Mouse (Mus musculus) stomach, postnatal 0 days (tissue): ENCODE results near the gene Midn. TPM values are rescaled to one million over a fixed set of nuclear protein-coding genes. Genes with fewer than 3 reads are reported as not detected.

Experiments used
- ATAC-seq: fragments of 200-750 bp; cut with Nextera tagmentation; 2 replicates; pipeline ENCODE4 v1.8.0; 2017; ENCODE audit not compliant: low FRiP score, low TSS enrichment
- DNase-seq: peaks from one replicate; pipeline ENCODE4 v3.0.0-alpha.2; 2016; ENCODE audit warnings: low spot score
- H3K27ac ChIP-seq: fragments of 300-500 bp; sonication (generic); replicated peaks from 2 replicates; pipeline ENCODE4 v1.5.1; 2014; ENCODE audit warnings: mild to moderate bottlenecking, control low read depth
- H3K27me3 ChIP-seq: fragments of 300-500 bp; sonication (generic); 2 replicates; pipeline ENCODE4 v1.6.1; 2014; ENCODE audit warnings: low read length; ENCODE audit not compliant: control insufficient read depth, insufficient read depth
- H3K36me3 ChIP-seq: fragments of 300-500 bp; sonication (generic); 2 replicates; pipeline ENCODE4 v1.6.1; 2014; ENCODE audit warnings: low read length, mixed read lengths; ENCODE audit not compliant: control insufficient read depth, insufficient read depth
- H3K4me1 ChIP-seq: fragments of 300-500 bp; sonication (generic); replicated peaks from 2 replicates; pipeline ENCODE4 v1.6.1; 2014; ENCODE audit warnings: antibody characterized with exemption; ENCODE audit not compliant: control insufficient read depth, insufficient read depth
- H3K4me2 ChIP-seq: fragments of 300-500 bp; sonication (generic); replicated peaks from 2 replicates; pipeline ENCODE4 v1.6.1; 2014; ENCODE audit warnings: low read depth, mild to moderate bottlenecking, control low read depth, moderate library complexity
- H3K4me3 ChIP-seq: fragments of 300-500 bp; sonication (generic); 2 replicates; pipeline ENCODE4 v1.5.1; 2014; ENCODE audit warnings: low read depth, low read length, control low read depth
- H3K9ac ChIP-seq: fragments of 300-500 bp; sonication (generic); 2 replicates; pipeline ENCODE4 v1.6.1; 2014; ENCODE audit warnings: mild to moderate bottlenecking, low read length, control low read depth, mixed read lengths
- H3K9me3 ChIP-seq: fragments of 300-500 bp; sonication (generic); 2 replicates; pipeline ENCODE4 v1.6.1; 2016; ENCODE audit warnings: low read length; ENCODE audit not compliant: control insufficient read depth
- CTCF ChIP-seq: IDR thresholded peaks from 2 replicates; pipeline ENCODE4 v1.5.1; 2016; ENCODE audit warnings: antibody characterized with exemption, low read depth, mild to moderate bottlenecking, moderate library complexity
- EP300 ChIP-seq: optimal IDR thresholded peaks from 2 replicates; pipeline ENCODE3; 2016; ENCODE audit warnings: antibody characterized with exemption
- WGBS: fragments of 180-500 bp; shearing (Covaris S2); extraction: QIAGEN DNeasy Blood & Tissue Kit; methylation state at CpG from one replicate; pipeline ENCODE4 v1.1.7; 2014; 5-methylcytosine and 5-hydroxymethylcytosine counted together
- polyA plus RNA-seq: library from polyadenylated mRNA; unstranded; fragments of >200 nt; fragmentation: Nextera tagmentation; extraction: Ambion mirVana; gene quantifications from 2 replicates; pipeline ENCODE4 v1.2.1, GENCODE M21; 2015

Gene Midn
- polyA plus RNA-seq, 1 experiment from 2014 or later = 9.6 TPM

- Histone ChIP-seq H3K4me3 (peak overlapping the region; percentile 89), H3K9ac (peak overlapping the region; percentile 100), H3K4me1 (peaks cover 15% of the 10 kb centered on the region), H3K4me2 (peak overlapping the region; percentile 62), H3K27ac (peak overlapping the region; percentile 100), H3K27me3 (no peaks in the 10 kb centered on the region), H3K9me3 (no peaks in the 10 kb centered on the region), H3K36me3 (peaks cover 24% of the 10 kb centered on the region)
- TF ChIP-seq CTCF = no peak
- TF ChIP-seq EP300 = peak; percentile 75
- under 1% methylated on average over 45 of the region's 55 CpGs for WGBS
- DNase-seq = peak; percentile 99
- peak; percentile 88 for ATAC-seq
Observed at GRCm38 (mm10) chr10:80167460-80168037, 19.5 kb downstream of the Midn start.

GRCm38 (mm10) chr10:80168038-80168661 lies 20.1 kb downstream of the Midn start:
- no peak for TF ChIP-seq CTCF
- peaks cover 24% of the 10 kb centered on the region for H3K36me3 ChIP-seq
- H3K4me1 ChIP-seq = peaks cover 13% of the 10 kb centered on the region
- ATAC-seq (peak; percentile 35; the same call in 1 of the 2 replicates), DNase-seq (peak; percentile 96)
- no peaks in the 10 kb centered on the region for H3K9me3 ChIP-seq
- peak overlapping the region; percentile 89 for H3K4me3 ChIP-seq
- H3K4me2 ChIP-seq = peak overlapping the region; percentile 62
- peak overlapping the region; percentile 100 for H3K9ac ChIP-seq
- WGBS = under 1% methylated on average over 48 of the region's 48 CpGs
- peak overlapping the region; percentile 100 for H3K27ac ChIP-seq
- H3K27me3 ChIP-seq = no peaks in the 10 kb centered on the region

GRCm38 (mm10) chr10:80169070-80169469 lies 21.0 kb downstream of the Midn start:
- DNase-seq = no peak
- 50% methylated on average over 1 of the region's 1 CpGs for WGBS
- no peaks in the 10 kb centered on the region for H3K9me3 ChIP-seq
- peak overlapping the region; percentile 89 for H3K4me3 ChIP-seq
- peaks cover 24% of the 10 kb centered on the region for H3K36me3 ChIP-seq
- TF ChIP-seq CTCF (no peak), EP300 (no peak)
- no peak overlapping the region for H3K9ac ChIP-seq
- no peak for ATAC-seq
- H3K27ac ChIP-seq = no peak overlapping the region; the same call in 1 of the 2 replicates
- peak overlapping the region; percentile 62 for H3K4me2 ChIP-seq
- H3K27me3 ChIP-seq = no peaks in the 10 kb centered on the region
- H3K4me1 ChIP-seq = peaks cover 13% of the 10 kb centered on the region

- H3K27me3 ChIP-seq = no peaks in the 10 kb centered on the region
- DNase-seq (no peak), ATAC-seq (no peak)
- peaks cover 8% of the 10 kb centered on the region for H3K4me1 ChIP-seq
- TF ChIP-seq CTCF (no peak), EP300 (no peak)
- H3K27ac ChIP-seq = no peak overlapping the region
- no peak overlapping the region for H3K9ac ChIP-seq
- peaks cover 24% of the 10 kb centered on the region for H3K36me3 ChIP-seq
- H3K4me3 ChIP-seq = no peak overlapping the region
- H3K4me2 ChIP-seq = no peak overlapping the region
- WGBS = 86% methylated on average over 7 of the region's 7 CpGs
- no peaks in the 10 kb centered on the region for H3K9me3 ChIP-seq
Observed at GRCm38 (mm10) chr10:80169651-80170050, 21.6 kb downstream of the Midn start.

- ATAC-seq = no peak
- TF ChIP-seq CTCF (no peak), EP300 (no peak)
- Histone ChIP-seq H3K27me3 (no peaks in the 10 kb centered on the region), H3K4me1 (0 out of 2 replicates have a peak, but pooled peaks cover 7% of the 10 kb centered on the region), H3K9me3 (no peaks in the 10 kb centered on the region), H3K27ac (no peak overlapping the region; the same call in 1 of the 2 replicates), H3K36me3 (peaks cover 24% of the 10 kb centered on the region), H3K4me2 (no peak overlapping the region), H3K4me3 (no peak overlapping the region), H3K9ac (no peak overlapping the region)
- no peak for DNase-seq
- WGBS = 96% methylated on average over 16 of the region's 16 CpGs
Observed at GRCm38 (mm10) chr10:80170052-80170451, 22.0 kb downstream of the Midn start.

- 92% methylated on average over 19 of the region's 19 CpGs for WGBS
Observed at GRCm38 (mm10) chr10:80170601-80171021, 22.5 kb downstream of the Midn start.

More at GRCm38 (mm10) chr10:80170601-80171021, 22.5 kb downstream of the Midn start:
- no peak for DNase-seq
- no peak for ATAC-seq
- Histone ChIP-seq H3K9me3 (no peaks in the 10 kb centered on the region), H3K9ac (no peak overlapping the region), H3K4me3 (no peak overlapping the region), H3K27ac (no peak overlapping the region; the same call in 1 of the 2 replicates), H3K4me2 (no peak overlapping the region), H3K27me3 (no peaks in the 10 kb centered on the region), H3K36me3 (peaks cover 24% of the 10 kb centered on the region), H3K4me1 (0 out of 2 replicates have a peak, but pooled peaks cover 6% of the 10 kb centered on the region)
- no peak for TF ChIP-seq EP300
- TF ChIP-seq CTCF = no peak
